Mouse (Mus musculus): Measurements from ENCODE around the gene Sh2d1a.

Gene Sh2d1a

GRCm38 (mm10) chrX:42502291-42503043 lies at the start of gene Sh2d1a:
Gene Sh2d1a, plus strand, starts transcription at chrX:42502453.
- in situ Hi-C loops (cut with MboI, MseI) = loop anchor here (10.0 to 25.0 kb wide), 2 partner anchors 138 to 240 kb away; no protein-coding TSS in a partner anchor

- in situ Hi-C loops (cut with MboI, MseI) = loop anchor here (10.0 kb wide), 1 partner anchor 1158 kb away; no protein-coding TSS in a partner anchor
These were observed 49.3 kb upstream of the Sh2d1a start for GRCm38 (mm10) chrX:42453001-42453400.

- in situ Hi-C loops (cut with MboI, MseI) = loop anchor here (10.0 kb wide), 1 partner anchor 1160 kb away; no protein-coding TSS in a partner anchor
These were observed 47.7 kb upstream of the Sh2d1a start for GRCm38 (mm10) chrX:42454533-42454932.

GRCm38 (mm10) chrX:42489446-42489845 lies 12.8 kb upstream of the Sh2d1a start, which contains the start of gene Tex13c2:
Gene Tex13c2, plus strand, starts transcription at chrX:42489691.
- in situ Hi-C loops (cut with MboI, MseI) = no loop called here

- in situ Hi-C loops (cut with MboI, MseI) = no loop called here
These were observed 11.9 kb upstream of the Sh2d1a start for GRCm38 (mm10) chrX:42490336-42490735.

GRCm38 (mm10) chrX:42500538-42500937 lies 1.7 kb upstream of the Sh2d1a start:
- in situ Hi-C loops (cut with MboI, MseI) = loop anchor here (10.0 to 25.0 kb wide), 2 partner anchors 136 to 238 kb away; no protein-coding TSS in a partner anchor

- in situ Hi-C loops (cut with MboI, MseI) = loop anchor here (25.0 kb wide), 1 partner anchor 249 kb away; no protein-coding TSS in a partner anchor
These were observed 8.9 kb downstream of the Sh2d1a start for GRCm38 (mm10) chrX:42511105-42511504.

- in situ Hi-C loops (cut with MboI, MseI) = loop anchor here (25.0 kb wide), 1 partner anchor 250 kb away; no protein-coding TSS in a partner anchor
These were observed 10.3 kb downstream of the Sh2d1a start for GRCm38 (mm10) chrX:42512567-42512966.

- in situ Hi-C loops (cut with MboI, MseI) = loop anchor here (25.0 kb wide), 1 partner anchor 261 kb away; no protein-coding TSS in a partner anchor
These were observed 20.6 kb downstream of the Sh2d1a start for GRCm38 (mm10) chrX:42522868-42523267.

- in situ Hi-C loops (cut with MboI, MseI) = no loop called here
These were observed 28.4 kb downstream of the Sh2d1a start for GRCm38 (mm10) chrX:42530703-42531102.

- in situ Hi-C loops (cut with MboI, MseI) = no loop called here
These were observed 37.9 kb downstream of the Sh2d1a start for GRCm38 (mm10) chrX:42540030-42540755.

- in situ Hi-C loops (cut with MboI, MseI) = no loop called here
These were observed 38.5 kb downstream of the Sh2d1a start for GRCm38 (mm10) chrX:42540756-42541053.

GRCm38 (mm10) chrX:42545076-42545475 lies 42.8 kb downstream of the Sh2d1a start:
- in situ Hi-C loops (cut with MboI, MseI) = no loop called here

GRCm38 (mm10) chrX:42548513-42548912 lies 46.3 kb downstream of the Sh2d1a start:
- in situ Hi-C loops (cut with MboI, MseI) = no loop called here

GRCm38 (mm10) chrX:42557284-42557683 lies 55.0 kb downstream of the Sh2d1a start:
- in situ Hi-C loops (cut with MboI, MseI) = no loop called here

GRCm38 (mm10) chrX:42558683-42559082 lies 56.4 kb downstream of the Sh2d1a start:
- in situ Hi-C loops (cut with MboI, MseI) = no loop called here

Measured in T-helper 2 cell (primary cell).